Mouse (Mus musculus): ENCODE measurements around the gene Pak1ip1.
"Not testable (repeated sequence)": the region's sequence is repeated elsewhere in the genome, so short reads cannot be mapped to it uniquely, and the experiment has no call there.

Gene Pak1ip1

GRCm38 (mm10) chr13:41000926-41001639 lies at the start of gene Pak1ip1:
TSS of gene Pak1ip1 (plus strand) at chr13:41001023.
- peak; percentile 87 to 92 for DNase-seq (ENCODE audit: low read depth in 2 of 2, low spot score in 2 of 2)

GRCm38 (mm10) chr13:40951386-40951976 lies 49.3 kb upstream of the Pak1ip1 start:
- no peak for DNase-seq (ENCODE audit: low read depth in 2 of 2, low spot score in 2 of 2)

GRCm38 (mm10) chr13:40953231-40953630 lies 47.6 kb upstream of the Pak1ip1 start:
- no peak for DNase-seq (ENCODE audit: low read depth in 2 of 2, low spot score in 2 of 2)

- no peak for DNase-seq (ENCODE audit: low read depth in 2 of 2, low spot score in 2 of 2)
These were observed 45.0 kb upstream of the Pak1ip1 start for GRCm38 (mm10) chr13:40955773-40956172.

GRCm38 (mm10) chr13:40967609-40968008 lies 33.2 kb upstream of the Pak1ip1 start:
- no peak for DNase-seq (ENCODE audit: low read depth in 2 of 2, low spot score in 2 of 2)

GRCm38 (mm10) chr13:40968564-40968963 lies 32.3 kb upstream of the Pak1ip1 start:
- no peak for DNase-seq (ENCODE audit: low read depth in 2 of 2, low spot score in 2 of 2)

GRCm38 (mm10) chr13:40969761-40970390 lies 30.9 kb upstream of the Pak1ip1 start:
- no peak for DNase-seq (ENCODE audit: low read depth in 2 of 2, low spot score in 2 of 2)

- no peak for DNase-seq (ENCODE audit: low read depth in 2 of 2, low spot score in 2 of 2)
These were observed 29.6 kb upstream of the Pak1ip1 start for GRCm38 (mm10) chr13:40971261-40971660.

- DNase-seq (ENCODE audit: low read depth in 2 of 2, low spot score in 2 of 2) = no peak
These were observed 29.0 kb upstream of the Pak1ip1 start for GRCm38 (mm10) chr13:40971831-40972230.

GRCm38 (mm10) chr13:40972976-40973375 lies 27.8 kb upstream of the Pak1ip1 start:
- no peak for DNase-seq (ENCODE audit: low read depth in 2 of 2, low spot score in 2 of 2)

- peak; percentile 18 to 35 for DNase-seq (ENCODE audit: low read depth in 2 of 2, low spot score in 2 of 2)
These were observed 23.2 kb upstream of the Pak1ip1 start for GRCm38 (mm10) chr13:40977609-40978008.

- no peak for DNase-seq (ENCODE audit: low read depth in 2 of 2, low spot score in 2 of 2)
These were observed 22.2 kb upstream of the Pak1ip1 start for GRCm38 (mm10) chr13:40978652-40979051.

- DNase-seq (ENCODE audit: low read depth in 2 of 2, low spot score in 2 of 2) = no peak
These were observed 21.5 kb upstream of the Pak1ip1 start for GRCm38 (mm10) chr13:40979321-40979720.

- no peak for DNase-seq (ENCODE audit: low read depth in 2 of 2, low spot score in 2 of 2)
These were observed 18.1 kb upstream of the Pak1ip1 start for GRCm38 (mm10) chr13:40982759-40983158.

GRCm38 (mm10) chr13:40986081-40986480 lies 14.7 kb upstream of the Pak1ip1 start:
- DNase-seq (ENCODE audit: low read depth in 2 of 2, low spot score in 2 of 2) = no peak

- DNase-seq (ENCODE audit: low read depth in 2 of 2, low spot score in 2 of 2) = not testable (repeated sequence)
These were observed 13.1 kb upstream of the Pak1ip1 start for GRCm38 (mm10) chr13:40987608-40988303.

- DNase-seq (ENCODE audit: low read depth in 2 of 2, low spot score in 2 of 2) = no peak
These were observed 12.4 kb upstream of the Pak1ip1 start for GRCm38 (mm10) chr13:40988418-40988817.

- no peak for DNase-seq (ENCODE audit: low read depth in 2 of 2, low spot score in 2 of 2)
These were observed 6.1 kb upstream of the Pak1ip1 start for GRCm38 (mm10) chr13:40994487-40995263.

GRCm38 (mm10) chr13:40998537-40998936 lies 2.3 kb upstream of the Pak1ip1 start:
- DNase-seq (ENCODE audit: low read depth in 2 of 2, low spot score in 2 of 2) = not testable (repeated sequence)

GRCm38 (mm10) chr13:41000140-41000925 lies 490 bp upstream of the Pak1ip1 start:
- DNase-seq (ENCODE audit: low read depth in 2 of 2, low spot score in 2 of 2) = peak; percentile 5 to 10

Data from CD8-positive naive resting alpha-beta T cell, adult 2 months (primary cell).